Mouse (Mus musculus): ENCODE data around the gene Zfp524. TPM values are rescaled to one million over a fixed set of nuclear protein-coding genes. Genes with fewer than 3 reads are reported as not detected.
"Not testable (repeated sequence)": the region's sequence is repeated elsewhere in the genome, so short reads cannot be mapped to it uniquely, and the experiment has no call there.

The Zfp524 gene
- polyA plus RNA-seq, 1 experiment from 2014 or later = 20.2 TPM

GRCm38 (mm10) chr7:4996003-4996895 is 18.0 kb upstream of the Zfp524 start, which contains the start of gene Zfp579:
TSS of gene Zfp579 (minus strand) at chr7:4996158.
- peak within 1 kb of the TSS; percentile 80 for H3K4me2 ChIP-seq (replicated peaks)

GRCm38 (mm10) chr7:4996934-4997333 is 17.3 kb upstream of the Zfp524 start:
- H3K27me3 ChIP-seq (replicated peaks) = no peaks in the 10 kb centered on the region
- H3K27ac ChIP-seq = no peak overlapping the region; the same call in 1 of the 2 replicates
- 66% methylated on average over 8 of the region's 8 CpGs for WGBS
- peak overlapping the region; percentile 72; the same call in 1 of the 2 replicates for H3K4me3 ChIP-seq (replicated peaks)
- no peaks in the 10 kb centered on the region for H3K9me3 ChIP-seq
- ATAC-seq = no peak
- H3K4me1 ChIP-seq (replicated peaks) = peaks cover 16% of the 10 kb centered on the region
- peaks cover 17% of the 10 kb centered on the region; the same call in 1 of the 2 replicates for H3K36me3 ChIP-seq
- H3K9ac ChIP-seq = no peak overlapping the region
- peak overlapping the region; percentile 80 for H3K4me2 ChIP-seq (replicated peaks)

More at GRCm38 (mm10) chr7:4996003-4996895, 18.0 kb upstream of the Zfp524 start, which contains the start of gene Zfp579:
- peak within 1 kb of the TSS; percentile 45 for H3K27ac ChIP-seq
- H3K36me3 ChIP-seq = peaks cover 17% of the 10 kb centered on the region; the same call in 1 of the 2 replicates
- H3K4me1 ChIP-seq (replicated peaks) = peaks cover 16% of the 10 kb centered on the region
- H3K9me3 ChIP-seq = no peaks in the 10 kb centered on the region
- no peaks in the 10 kb centered on the region for H3K27me3 ChIP-seq (replicated peaks)
- H3K9ac ChIP-seq = peak within 1 kb of the TSS; percentile 75
- 5% methylated on average over 17 of the region's 26 CpGs for WGBS
- peak; percentile 92 for ATAC-seq
- peak within 1 kb of the TSS; percentile 72 for H3K4me3 ChIP-seq (replicated peaks)

GRCm38 (mm10) chr7:4999876-5000275 is 14.3 kb upstream of the Zfp524 start:
- no peak overlapping the region for H3K4me3 ChIP-seq (replicated peaks)
- H3K9ac ChIP-seq = no peak overlapping the region
- peaks cover 11% of the 10 kb centered on the region for H3K4me1 ChIP-seq (replicated peaks)
- no peaks in the 10 kb centered on the region for H3K27me3 ChIP-seq (replicated peaks)
- 56% methylated on average over 2 of the region's 2 CpGs for WGBS
- no peak for ATAC-seq
- H3K27ac ChIP-seq = no peak overlapping the region
- H3K4me2 ChIP-seq (replicated peaks) = no peak overlapping the region
- no peaks in the 10 kb centered on the region for H3K9me3 ChIP-seq
- no peaks in the 10 kb centered on the region for H3K36me3 ChIP-seq

- not testable (repeated sequence) for H3K27me3 ChIP-seq (replicated peaks); H3K9me3 ChIP-seq; H3K27ac ChIP-seq; ATAC-seq; H3K4me1 ChIP-seq (replicated peaks); H3K4me2 ChIP-seq (replicated peaks); H3K4me3 ChIP-seq (replicated peaks); H3K9ac ChIP-seq
- peaks cover 16% of the 10 kb centered on the region for H3K36me3 ChIP-seq
- WGBS = 67% methylated on average over 8 of the region's 8 CpGs
Observed at GRCm38 (mm10) chr7:5002876-5003275, 11.3 kb upstream of the Zfp524 start.

GRCm38 (mm10) chr7:5008229-5008628 is 6.0 kb upstream of the Zfp524 start:
- no peak overlapping the region for H3K4me3 ChIP-seq (replicated peaks)
- H3K9me3 ChIP-seq = no peaks in the 10 kb centered on the region
- ATAC-seq = no peak
- H3K9ac ChIP-seq = no peak overlapping the region
- no peak overlapping the region for H3K4me2 ChIP-seq (replicated peaks)
- WGBS = 98% methylated on average over 26 of the region's 26 CpGs
- H3K27ac ChIP-seq = no peak overlapping the region
- H3K36me3 ChIP-seq = peaks cover 55% of the 10 kb centered on the region
- no peaks in the 10 kb centered on the region for H3K27me3 ChIP-seq (replicated peaks)
- no peaks in the 10 kb centered on the region for H3K4me1 ChIP-seq (replicated peaks)

GRCm38 (mm10) chr7:5012681-5013513 is 1.3 kb upstream of the Zfp524 start:
- H3K27ac ChIP-seq = no peak overlapping the region
- peaks cover 47% of the 10 kb centered on the region for H3K36me3 ChIP-seq
- H3K4me2 ChIP-seq (replicated peaks) = peak overlapping the region; percentile 66; the same call in 1 of the 2 replicates
- no peaks in the 10 kb centered on the region for H3K9me3 ChIP-seq
- no peaks in the 10 kb centered on the region for H3K27me3 ChIP-seq (replicated peaks)
- ATAC-seq = no peak
- 0 out of 2 replicates have a peak overlapping the region, but pooled peaks have one; percentile 68 for H3K4me3 ChIP-seq (replicated peaks)
- 0 out of 2 replicates have a peak, but pooled peaks cover 2% of the 10 kb centered on the region for H3K4me1 ChIP-seq (replicated peaks)
- no peak overlapping the region for H3K9ac ChIP-seq
- WGBS = 87% methylated on average over 27 of the region's 27 CpGs

- no peaks in the 10 kb centered on the region for H3K27me3 ChIP-seq (replicated peaks)
- peak within 1 kb of the TSS; percentile 66 for H3K4me2 ChIP-seq (replicated peaks)
- peak within 1 kb of the TSS; percentile 99 for H3K27ac ChIP-seq
- WGBS = under 1% methylated on average over 61 of the region's 76 CpGs
- H3K36me3 ChIP-seq = peaks cover 28% of the 10 kb centered on the region
- H3K9me3 ChIP-seq = no peaks in the 10 kb centered on the region
- peak; percentile 81 for ATAC-seq
- H3K9ac ChIP-seq = peak within 1 kb of the TSS; percentile 77
- 0 out of 2 replicates have a peak, but pooled peaks cover 2% of the 10 kb centered on the region for H3K4me1 ChIP-seq (replicated peaks)
- peak within 1 kb of the TSS; percentile 68 for H3K4me3 ChIP-seq (replicated peaks)
Observed at GRCm38 (mm10) chr7:5015118-5016001, 1.1 kb downstream of the Zfp524 start, which contains the start of gene Gm44973. TSS of gene Gm44973 (plus strand) at chr7:5015496.

GRCm38 (mm10) chr7:5016057-5016456 is 1.8 kb downstream of the Zfp524 start:
- no peaks in the 10 kb centered on the region for H3K9me3 ChIP-seq
- peak overlapping the region; percentile 99 for H3K27ac ChIP-seq
- peak; percentile 0; the same call in 1 of the 2 replicates for ATAC-seq
- H3K4me2 ChIP-seq (replicated peaks) = peak overlapping the region; percentile 66
- WGBS = 45% methylated on average over 3 of the region's 3 CpGs
- H3K36me3 ChIP-seq = peaks cover 23% of the 10 kb centered on the region
- H3K27me3 ChIP-seq (replicated peaks) = no peaks in the 10 kb centered on the region
- H3K4me1 ChIP-seq (replicated peaks) = peaks cover 3% of the 10 kb centered on the region; the same call in 1 of the 2 replicates
- H3K9ac ChIP-seq = peak overlapping the region; percentile 59
- peak overlapping the region; percentile 68 for H3K4me3 ChIP-seq (replicated peaks)

GRCm38 (mm10) chr7:5016920-5017319 is 2.7 kb downstream of the Zfp524 start:
- ATAC-seq = no peak
- no peak overlapping the region for H3K4me2 ChIP-seq (replicated peaks)
- H3K27ac ChIP-seq = no peak overlapping the region
- no peaks in the 10 kb centered on the region for H3K9me3 ChIP-seq
- 95% methylated on average over 2 of the region's 2 CpGs for WGBS
- H3K4me1 ChIP-seq (replicated peaks) = peaks cover 9% of the 10 kb centered on the region; the same call in 1 of the 2 replicates
- H3K4me3 ChIP-seq (replicated peaks) = no peak overlapping the region
- H3K36me3 ChIP-seq = peaks cover 14% of the 10 kb centered on the region
- H3K9ac ChIP-seq = no peak overlapping the region
- H3K27me3 ChIP-seq (replicated peaks) = no peaks in the 10 kb centered on the region

- Histone ChIP-seq H3K4me1 (replicated peaks) (peaks cover 9% of the 10 kb centered on the region; the same call in 1 of the 2 replicates), H3K9ac (no peak overlapping the region), H3K4me2 (replicated peaks) (no peak overlapping the region), H3K4me3 (replicated peaks) (no peak overlapping the region), H3K9me3 (no peaks in the 10 kb centered on the region), H3K27ac (no peak overlapping the region), H3K27me3 (replicated peaks) (no peaks in the 10 kb centered on the region), H3K36me3 (peaks cover 14% of the 10 kb centered on the region)
- no peak for ATAC-seq
- WGBS = 91% methylated on average over 16 of the region's 16 CpGs
Observed at GRCm38 (mm10) chr7:5017352-5017751, 3.1 kb downstream of the Zfp524 start.

GRCm38 (mm10) chr7:5017931-5018330 is 3.7 kb downstream of the Zfp524 start:
- Histone ChIP-seq H3K4me3 (replicated peaks) (no peak overlapping the region), H3K36me3 (peaks cover 9% of the 10 kb centered on the region), H3K27ac (no peak overlapping the region), H3K4me1 (replicated peaks) (peaks cover 9% of the 10 kb centered on the region; the same call in 1 of the 2 replicates), H3K9ac (no peak overlapping the region), H3K4me2 (replicated peaks) (no peak overlapping the region), H3K27me3 (replicated peaks) (no peaks in the 10 kb centered on the region), H3K9me3 (no peaks in the 10 kb centered on the region)
- no peak for ATAC-seq
- 96% methylated on average over 21 of the region's 21 CpGs for WGBS
